Mouse (Mus musculus) heart, postnatal 0 days (tissue): ENCODE data around the gene Elf2.

Experiments used
- CTCF ChIP-seq: IDR thresholded peaks from 2 replicates; pipeline ENCODE4 v1.5.1; 2016; ENCODE audit warnings: antibody characterized with exemption, control low read depth, low read depth
- EP300 ChIP-seq: IDR thresholded peaks from 2 replicates; pipeline ENCODE4 v1.6.1; 2016; ENCODE audit warnings: antibody characterized with exemption, low read depth

DNA sequence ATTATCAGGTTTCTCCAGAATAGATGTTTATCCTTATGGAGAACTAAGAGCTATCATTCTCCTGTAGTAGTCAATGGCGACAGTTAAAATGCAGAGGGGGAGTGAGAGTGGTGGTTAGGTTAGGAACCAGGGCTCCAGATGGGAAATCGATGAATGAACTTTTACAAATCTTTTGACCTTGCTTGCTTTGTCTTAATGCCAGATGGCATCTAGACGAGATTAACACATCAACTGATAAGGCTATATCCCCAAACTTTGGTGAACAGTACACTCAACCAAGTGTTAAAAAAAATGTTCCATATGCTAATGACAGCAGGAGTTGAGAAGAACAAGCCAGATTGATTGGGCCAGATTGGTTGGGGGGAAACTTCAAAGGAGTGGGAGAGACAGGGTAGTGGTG, 111.2 kb downstream of the Elf2 start:
- TF ChIP-seq CTCF: no peak
- no peak for TF ChIP-seq EP300
